Mouse (Mus musculus): Measurements from ENCODE around the gene Psmb7. TPM values are rescaled to one million over a fixed set of nuclear protein-coding genes. Genes with fewer than 3 reads are reported as not detected.

Psmb7 gene
- polyA plus RNA-seq, 1 experiment from 2014 or later, result 162 TPM

DNA sequence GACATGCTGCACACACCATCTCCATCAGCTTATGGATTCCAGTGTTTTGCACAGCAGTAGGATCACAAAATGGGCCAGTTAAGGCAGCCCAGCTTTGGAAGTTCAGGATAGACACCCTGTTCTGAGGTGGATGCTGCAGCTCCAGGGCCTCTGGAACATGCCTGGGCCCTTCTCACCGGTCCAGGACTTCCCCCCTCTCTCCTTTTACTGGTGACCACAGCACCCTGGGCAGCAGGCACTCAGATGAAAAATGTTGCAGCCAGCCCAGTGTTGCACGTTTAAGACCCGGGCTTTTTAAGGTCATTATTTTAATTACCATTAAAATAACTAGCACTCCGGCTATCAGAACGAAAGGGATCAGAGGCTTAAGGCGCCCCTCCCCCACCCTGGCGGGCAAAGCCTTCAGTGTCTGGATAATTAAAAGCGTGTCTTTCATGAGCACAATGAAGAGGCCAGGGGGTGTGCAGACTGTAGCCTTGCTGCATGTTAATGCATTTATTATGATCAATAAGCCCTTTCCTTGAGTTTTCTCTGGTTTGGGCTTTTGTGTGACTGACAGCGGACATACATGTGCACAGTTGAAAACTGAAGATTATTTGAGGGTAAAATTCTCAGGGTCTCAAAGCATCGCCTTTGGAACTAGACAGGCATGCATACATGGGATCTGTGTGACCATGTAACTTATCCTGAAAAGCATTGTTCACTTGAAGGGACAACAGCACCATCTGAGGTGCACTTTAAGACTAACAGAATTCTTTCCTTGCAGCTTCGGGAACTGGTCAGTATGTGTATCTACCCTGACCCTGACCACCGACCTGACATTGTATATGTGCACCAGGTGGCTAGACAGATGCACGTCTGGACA is 59.1 kb downstream of the Psmb7 start:
- H3K27ac ChIP-seq (replicated peaks), result no peak overlapping the region
- H3K36me3 ChIP-seq (ENCODE audit: control insufficient read depth, insufficient read depth, low read length), result peaks cover 9% of the 10 kb centered on the region; the same call in 1 of the 2 replicates
- 55% methylated on average over 13 of the region's 13 CpGs for WGBS
- H3K4me1 ChIP-seq (replicated peaks; ENCODE audit: control insufficient read depth, insufficient read depth), result no peaks in the 10 kb centered on the region
- no peaks in the 10 kb centered on the region for H3K9me3 ChIP-seq (ENCODE audit: control insufficient read depth, low read length)
- no peak overlapping the region for H3K4me3 ChIP-seq (ENCODE audit: low read depth, low read length)
- ATAC-seq (ENCODE audit: low FRiP score, low TSS enrichment) (no peak), DNase-seq (ENCODE audit: low spot score) (no peak)
- H3K4me2 ChIP-seq (replicated peaks; ENCODE audit: low read depth), result no peak overlapping the region
- no peaks in the 10 kb centered on the region for H3K27me3 ChIP-seq (ENCODE audit: control insufficient read depth, insufficient read depth, low read length)
- TF ChIP-seq CTCF (IDR thresholded peaks at IDR 0.05; ENCODE audit: low read depth) (0 out of 2 replicates have a peak, but pooled peaks have one; percentile 2), EP300 (optimal IDR thresholded peaks at IDR 0.05) (no peak)
- H3K9ac ChIP-seq (ENCODE audit: low read length), result no peak overlapping the region

DNA sequence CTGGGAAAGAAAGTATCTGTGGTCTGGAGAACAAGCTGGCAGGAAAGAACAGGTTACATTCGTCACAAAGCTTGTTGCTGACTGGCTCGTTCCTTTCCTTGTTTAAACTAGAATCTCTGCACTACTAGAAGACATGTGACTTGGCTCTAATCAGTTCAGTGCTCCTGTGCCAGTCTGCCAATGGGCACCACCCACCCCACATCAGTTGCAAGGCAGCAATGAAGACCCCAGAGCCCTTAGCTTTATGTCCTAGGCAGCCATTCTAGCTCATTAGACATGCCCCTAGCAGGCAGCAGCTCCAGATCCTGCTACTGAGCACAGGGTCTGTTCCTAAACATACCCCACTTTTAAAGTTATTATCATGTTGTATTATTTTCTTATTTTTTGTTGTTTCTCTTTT is 59.9 kb downstream of the Psmb7 start:
- H3K9me3 ChIP-seq (ENCODE audit: control insufficient read depth, low read length), result no peaks in the 10 kb centered on the region
- no peak for ATAC-seq (ENCODE audit: low FRiP score, low TSS enrichment)
- peaks cover 7% of the 10 kb centered on the region; the same call in 1 of the 2 replicates for H3K36me3 ChIP-seq (ENCODE audit: control insufficient read depth, insufficient read depth, low read length)
- TF ChIP-seq EP300 (optimal IDR thresholded peaks at IDR 0.05), result no peak
- no peak for TF ChIP-seq CTCF (IDR thresholded peaks at IDR 0.05; ENCODE audit: low read depth)
- no peak overlapping the region for H3K27ac ChIP-seq (replicated peaks)
- no peak overlapping the region for H3K4me3 ChIP-seq (ENCODE audit: low read depth, low read length)
- 35% methylated on average over 2 of the region's 2 CpGs for WGBS
- no peaks in the 10 kb centered on the region for H3K27me3 ChIP-seq (ENCODE audit: control insufficient read depth, insufficient read depth, low read length)
- no peak overlapping the region for H3K9ac ChIP-seq (ENCODE audit: low read length)
- no peak overlapping the region for H3K4me2 ChIP-seq (replicated peaks; ENCODE audit: low read depth)
- DNase-seq (ENCODE audit: low spot score), result no peak
- no peaks in the 10 kb centered on the region for H3K4me1 ChIP-seq (replicated peaks; ENCODE audit: control insufficient read depth, insufficient read depth)

DNA sequence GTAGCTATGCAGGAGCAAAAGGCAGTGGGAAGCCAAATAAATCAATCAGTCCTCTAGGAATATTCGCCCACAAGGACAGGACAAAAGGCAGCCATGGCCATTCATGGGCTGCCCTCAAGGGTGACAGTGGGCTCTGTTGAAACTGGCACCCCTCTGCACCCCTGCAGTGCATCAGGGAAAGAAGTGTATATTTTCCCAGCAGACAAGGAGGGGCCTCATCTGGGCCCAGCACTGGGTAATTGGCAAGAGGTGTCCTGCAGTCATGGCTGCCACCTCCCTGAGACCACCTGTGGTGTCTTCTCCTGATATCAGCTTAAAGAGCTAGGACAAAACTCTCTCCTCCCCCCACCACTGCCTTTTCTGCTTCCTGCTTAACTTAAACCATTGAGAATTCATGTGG is 64.4 kb downstream of the Psmb7 start:
- Histone ChIP-seq H3K36me3 (ENCODE audit: control insufficient read depth, insufficient read depth, low read length) (peaks cover 9% of the 10 kb centered on the region), H3K27ac (replicated peaks) (no peak overlapping the region), H3K4me2 (replicated peaks; ENCODE audit: low read depth) (no peak overlapping the region), H3K4me1 (replicated peaks; ENCODE audit: control insufficient read depth, insufficient read depth) (no peaks in the 10 kb centered on the region), H3K9ac (ENCODE audit: low read length) (no peak overlapping the region), H3K9me3 (ENCODE audit: control insufficient read depth, low read length) (no peaks in the 10 kb centered on the region), H3K4me3 (ENCODE audit: low read depth, low read length) (no peak overlapping the region), H3K27me3 (ENCODE audit: control insufficient read depth, insufficient read depth, low read length) (no peaks in the 10 kb centered on the region)
- 61% methylated on average over 1 of the region's 1 CpGs for WGBS
- ATAC-seq (ENCODE audit: low FRiP score, low TSS enrichment) (no peak), DNase-seq (ENCODE audit: low spot score) (no peak)
- no peak for TF ChIP-seq CTCF (IDR thresholded peaks at IDR 0.05; ENCODE audit: low read depth)
- TF ChIP-seq EP300 (optimal IDR thresholded peaks at IDR 0.05), result no peak

DNA sequence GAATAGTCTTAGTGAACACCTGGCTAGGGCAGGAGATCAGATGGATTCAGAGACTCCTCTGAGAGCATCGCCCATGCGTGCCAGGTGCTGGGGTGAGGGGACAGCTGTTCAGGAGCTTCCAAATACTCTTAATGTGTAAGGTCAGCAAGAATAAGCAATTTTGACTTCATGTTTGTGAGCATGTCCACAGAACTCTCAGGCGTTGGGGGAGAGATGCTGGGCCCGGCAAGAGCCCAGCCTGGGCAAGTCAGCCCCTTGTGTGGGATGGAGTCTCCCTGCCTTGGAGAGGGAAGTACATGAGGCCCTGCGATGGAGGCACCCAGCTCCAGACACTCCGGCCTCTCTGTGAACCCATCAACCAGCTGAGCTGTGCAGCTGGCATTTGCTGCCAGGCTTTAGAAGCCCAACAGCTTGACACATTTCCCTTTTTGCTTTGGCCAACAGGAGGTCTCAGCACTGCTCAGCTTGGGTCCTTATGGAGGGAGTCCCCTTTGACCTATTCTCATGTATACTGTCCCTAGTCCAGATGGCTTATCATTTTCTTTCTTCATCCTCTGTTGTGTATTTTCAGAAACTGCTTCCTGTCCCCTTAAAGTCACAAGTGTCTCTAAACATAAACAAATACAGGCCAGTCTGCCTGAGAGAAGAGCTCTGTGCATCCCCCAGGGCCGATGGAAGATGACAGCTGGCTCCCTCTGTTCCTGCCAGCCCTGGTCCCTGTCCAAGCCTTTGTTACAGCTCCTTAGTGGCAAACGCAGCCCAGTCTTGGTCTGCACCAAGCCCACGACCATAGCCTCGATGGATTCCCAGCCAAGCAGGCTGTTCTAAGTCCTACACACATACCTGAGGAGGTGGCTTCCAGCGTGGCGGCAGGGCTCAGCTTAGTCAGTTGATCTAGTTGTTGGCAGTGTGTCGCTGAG is 65.0 kb downstream of the Psmb7 start:
- no peaks in the 10 kb centered on the region for H3K4me1 ChIP-seq (replicated peaks; ENCODE audit: control insufficient read depth, insufficient read depth)
- H3K4me2 ChIP-seq (replicated peaks; ENCODE audit: low read depth), result no peak overlapping the region
- H3K9me3 ChIP-seq (ENCODE audit: control insufficient read depth, low read length), result no peaks in the 10 kb centered on the region
- H3K27ac ChIP-seq (replicated peaks), result no peak overlapping the region
- H3K36me3 ChIP-seq (ENCODE audit: control insufficient read depth, insufficient read depth, low read length), result peaks cover 9% of the 10 kb centered on the region
- ATAC-seq (ENCODE audit: low FRiP score, low TSS enrichment) (no peak), DNase-seq (ENCODE audit: low spot score) (no peak)
- no peak overlapping the region for H3K9ac ChIP-seq (ENCODE audit: low read length)
- TF ChIP-seq CTCF (IDR thresholded peaks at IDR 0.05; ENCODE audit: low read depth), result no peak
- no peak for TF ChIP-seq EP300 (optimal IDR thresholded peaks at IDR 0.05)
- H3K27me3 ChIP-seq (ENCODE audit: control insufficient read depth, insufficient read depth, low read length), result no peaks in the 10 kb centered on the region
- H3K4me3 ChIP-seq (ENCODE audit: low read depth, low read length), result no peak overlapping the region
- WGBS, result 53% methylated on average over 13 of the region's 13 CpGs

DNA sequence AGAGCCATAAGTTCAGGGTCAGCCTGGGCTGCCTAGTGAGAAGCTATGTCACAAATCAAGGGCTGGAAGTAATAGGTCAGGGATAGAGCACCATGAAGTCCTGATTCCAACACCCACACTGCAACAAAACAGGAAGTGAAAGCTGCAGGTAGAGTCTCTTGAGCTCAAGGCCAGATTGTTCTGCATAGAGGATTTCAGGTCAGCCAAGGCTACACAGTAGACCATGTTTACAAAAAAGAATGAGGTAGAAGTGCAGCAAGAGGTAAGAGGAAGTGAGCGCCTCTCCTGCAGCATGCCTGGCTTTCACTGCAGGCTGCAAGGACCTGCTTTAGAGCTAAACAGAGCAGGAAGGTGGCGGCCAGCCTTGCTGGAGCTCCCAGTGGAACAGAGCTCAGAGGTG is 69.2 kb downstream of the Psmb7 start:
- no peak overlapping the region for H3K4me2 ChIP-seq (replicated peaks; ENCODE audit: low read depth)
- no peak overlapping the region for H3K4me3 ChIP-seq (ENCODE audit: low read depth, low read length)
- ATAC-seq (ENCODE audit: low FRiP score, low TSS enrichment) (peak; percentile 62), DNase-seq (ENCODE audit: low spot score) (no peak)
- WGBS, result 85% methylated on average over 2 of the region's 2 CpGs
- TF ChIP-seq CTCF (IDR thresholded peaks at IDR 0.05; ENCODE audit: low read depth), result no peak
- H3K9me3 ChIP-seq (ENCODE audit: control insufficient read depth, low read length), result no peaks in the 10 kb centered on the region
- no peak overlapping the region for H3K9ac ChIP-seq (ENCODE audit: low read length)
- peaks cover 11% of the 10 kb centered on the region for H3K36me3 ChIP-seq (ENCODE audit: control insufficient read depth, insufficient read depth, low read length)
- H3K27me3 ChIP-seq (ENCODE audit: control insufficient read depth, insufficient read depth, low read length), result no peaks in the 10 kb centered on the region
- no peaks in the 10 kb centered on the region for H3K4me1 ChIP-seq (replicated peaks; ENCODE audit: control insufficient read depth, insufficient read depth)
- H3K27ac ChIP-seq (replicated peaks), result no peak overlapping the region
